Mouse (Mus musculus) embryonic facial prominence, embryonic 15.5 days (tissue): ENCODE measurements around the gene Pik3c2g. TPM values are rescaled to one million over a fixed set of nuclear protein-coding genes. Genes with fewer than 3 reads are reported as not detected.

ENCODE experiments used
- ATAC-seq: fragments of 200-750 bp; cut with Nextera tagmentation; 2 replicates; pipeline ENCODE4 v1.8.0; 2017; ENCODE audit warnings: low read depth, moderate TSS enrichment; ENCODE audit not compliant: insufficient number of reproducible peaks, low FRiP score, low TSS enrichment
- H3K27ac ChIP-seq: fragments of 300-500 bp; sonication (generic); replicated peaks from 2 replicates; pipeline ENCODE4 v1.5.1; 2015; ENCODE audit warnings: mild to moderate bottlenecking, inconsistent platforms
- H3K27me3 ChIP-seq: fragments of 300-500 bp; sonication (generic); 2 replicates; pipeline ENCODE4 v1.6.1; 2015; ENCODE audit warnings: inconsistent platforms
- H3K36me3 ChIP-seq: fragments of 300-500 bp; sonication (generic); 2 replicates; pipeline ENCODE4 v1.6.1; 2015; ENCODE audit warnings: mild to moderate bottlenecking, inconsistent platforms
- H3K4me1 ChIP-seq: fragments of 300-500 bp; sonication (generic); 2 replicates; pipeline ENCODE4 v1.6.1; 2015; ENCODE audit warnings: inconsistent platforms
- H3K4me2 ChIP-seq: fragments of 300-500 bp; sonication (generic); replicated peaks from 2 replicates; pipeline ENCODE4 v1.6.1; 2015; ENCODE audit warnings: mild to moderate bottlenecking, inconsistent platforms
- H3K4me3 ChIP-seq: fragments of 300-500 bp; sonication (generic); replicated peaks from 2 replicates; pipeline ENCODE4 v1.5.1; 2015; ENCODE audit warnings: mild to moderate bottlenecking, inconsistent platforms
- H3K9ac ChIP-seq: fragments of 300-500 bp; sonication (generic); 2 replicates; pipeline ENCODE4 v1.6.1; 2015; ENCODE audit warnings: inconsistent platforms
- H3K9me3 ChIP-seq: fragments of 300-500 bp; sonication (generic); replicated peaks from 2 replicates; pipeline ENCODE4 v1.6.1; 2016; ENCODE audit warnings: inconsistent platforms
- WGBS: fragments of 180-500 bp; shearing (Covaris S2); methylation state at CpG from one replicate; pipeline ENCODE4 v1.1.7; 2015; 5-methylcytosine and 5-hydroxymethylcytosine counted together
- polyA plus RNA-seq: library from polyadenylated mRNA; unstranded; fragments of >200 nt; fragmentation: Nextera tagmentation; extraction: Ambion mirVana; gene quantifications from 2 replicates; pipeline ENCODE4 v1.2.1, GENCODE M21; 2015

Pik3c2g gene
- polyA plus RNA-seq, 1 experiment from 2014 or later = 1.4 TPM

GRCm38 (mm10) chr6:139947106-139947879 lies 360.3 kb downstream of the Pik3c2g start:
- 81% methylated on average over 8 of the region's 8 CpGs for WGBS
- no peak overlapping the region for H3K4me3 ChIP-seq
- H3K36me3 ChIP-seq = no peaks in the 10 kb centered on the region
- no peaks in the 10 kb centered on the region for H3K4me1 ChIP-seq
- H3K27me3 ChIP-seq = no peaks in the 10 kb centered on the region
- no peaks in the 10 kb centered on the region for H3K9me3 ChIP-seq
- no peak overlapping the region for H3K4me2 ChIP-seq
- no peak for ATAC-seq
- no peak overlapping the region for H3K27ac ChIP-seq
- no peak overlapping the region for H3K9ac ChIP-seq

GRCm38 (mm10) chr6:139953596-139953995 lies 366.6 kb downstream of the Pik3c2g start:
- no peaks in the 10 kb centered on the region for H3K9me3 ChIP-seq
- no peak overlapping the region for H3K27ac ChIP-seq
- 75% methylated on average over 12 of the region's 12 CpGs for WGBS
- H3K27me3 ChIP-seq = no peaks in the 10 kb centered on the region
- no peak overlapping the region for H3K4me3 ChIP-seq
- H3K4me2 ChIP-seq = no peak overlapping the region
- H3K4me1 ChIP-seq = no peaks in the 10 kb centered on the region
- no peak overlapping the region for H3K9ac ChIP-seq
- no peak for ATAC-seq
- H3K36me3 ChIP-seq = no peaks in the 10 kb centered on the region

- H3K4me3 ChIP-seq = no peak overlapping the region
- no peak overlapping the region for H3K27ac ChIP-seq
- no peaks in the 10 kb centered on the region for H3K9me3 ChIP-seq
- WGBS = 60% methylated on average over 7 of the region's 7 CpGs
- no peak overlapping the region for H3K9ac ChIP-seq
- no peaks in the 10 kb centered on the region for H3K27me3 ChIP-seq
- H3K4me1 ChIP-seq = no peaks in the 10 kb centered on the region
- no peak overlapping the region for H3K4me2 ChIP-seq
- ATAC-seq = no peak
- H3K36me3 ChIP-seq = no peaks in the 10 kb centered on the region
Measured at GRCm38 (mm10) chr6:139957531-139958241, 370.7 kb downstream of the Pik3c2g start.

GRCm38 (mm10) chr6:139963775-139964174 lies 376.8 kb downstream of the Pik3c2g start:
- no peaks in the 10 kb centered on the region for H3K4me1 ChIP-seq
- H3K4me2 ChIP-seq = no peak overlapping the region
- H3K36me3 ChIP-seq = no peaks in the 10 kb centered on the region
- no peaks in the 10 kb centered on the region for H3K9me3 ChIP-seq
- H3K9ac ChIP-seq = no peak overlapping the region
- WGBS = 48% methylated on average over 3 of the region's 3 CpGs
- no peak for ATAC-seq
- H3K27ac ChIP-seq = no peak overlapping the region
- H3K27me3 ChIP-seq = no peaks in the 10 kb centered on the region
- no peak overlapping the region for H3K4me3 ChIP-seq

GRCm38 (mm10) chr6:139964895-139965294 lies 377.9 kb downstream of the Pik3c2g start:
- no peak for ATAC-seq
- no peaks in the 10 kb centered on the region for H3K36me3 ChIP-seq
- no peak overlapping the region for H3K4me2 ChIP-seq
- H3K4me1 ChIP-seq = no peaks in the 10 kb centered on the region
- 80% methylated on average over 3 of the region's 3 CpGs for WGBS
- H3K9ac ChIP-seq = no peak overlapping the region
- H3K4me3 ChIP-seq = no peak overlapping the region
- no peaks in the 10 kb centered on the region for H3K9me3 ChIP-seq
- H3K27me3 ChIP-seq = no peaks in the 10 kb centered on the region
- no peak overlapping the region for H3K27ac ChIP-seq

GRCm38 (mm10) chr6:139966684-139967083 lies 379.7 kb downstream of the Pik3c2g start:
- Histone ChIP-seq H3K9me3 (no peaks in the 10 kb centered on the region), H3K9ac (no peak overlapping the region), H3K4me3 (no peak overlapping the region), H3K27ac (no peak overlapping the region), H3K27me3 (no peaks in the 10 kb centered on the region), H3K36me3 (no peaks in the 10 kb centered on the region), H3K4me2 (no peak overlapping the region), H3K4me1 (no peaks in the 10 kb centered on the region)
- ATAC-seq = no peak
- WGBS = 55% methylated on average over 6 of the region's 6 CpGs

GRCm38 (mm10) chr6:139971608-139972298 lies 384.7 kb downstream of the Pik3c2g start:
- WGBS = 78% methylated on average over 4 of the region's 4 CpGs

GRCm38 (mm10) chr6:139974668-139975067 lies 387.6 kb downstream of the Pik3c2g start:
- no peaks in the 10 kb centered on the region for H3K27me3 ChIP-seq
- H3K4me1 ChIP-seq = no peaks in the 10 kb centered on the region
- no peak for ATAC-seq
- H3K36me3 ChIP-seq = no peaks in the 10 kb centered on the region
- H3K9me3 ChIP-seq = no peaks in the 10 kb centered on the region
- H3K4me3 ChIP-seq = no peak overlapping the region
- no peak overlapping the region for H3K27ac ChIP-seq
- no peak overlapping the region for H3K4me2 ChIP-seq
- WGBS = 75% methylated on average over 5 of the region's 5 CpGs
- H3K9ac ChIP-seq = no peak overlapping the region

More at GRCm38 (mm10) chr6:139971608-139972298, 384.7 kb downstream of the Pik3c2g start:
- H3K4me1 ChIP-seq = no peaks in the 10 kb centered on the region
- H3K27me3 ChIP-seq = no peaks in the 10 kb centered on the region
- no peaks in the 10 kb centered on the region for H3K9me3 ChIP-seq
- no peak overlapping the region for H3K4me3 ChIP-seq
- no peak for ATAC-seq
- H3K27ac ChIP-seq = no peak overlapping the region
- H3K36me3 ChIP-seq = no peaks in the 10 kb centered on the region
- H3K9ac ChIP-seq = no peak overlapping the region
- no peak overlapping the region for H3K4me2 ChIP-seq

- no peak overlapping the region for H3K9ac ChIP-seq
- H3K4me3 ChIP-seq = no peak overlapping the region
- H3K4me2 ChIP-seq = no peak overlapping the region
- H3K9me3 ChIP-seq = no peaks in the 10 kb centered on the region
- H3K27me3 ChIP-seq = no peaks in the 10 kb centered on the region
- 44% methylated on average over 3 of the region's 3 CpGs for WGBS
- no peaks in the 10 kb centered on the region for H3K4me1 ChIP-seq
- no peak for ATAC-seq
- H3K27ac ChIP-seq = no peak overlapping the region
- H3K36me3 ChIP-seq = no peaks in the 10 kb centered on the region
Measured at GRCm38 (mm10) chr6:139978114-139978513, 391.1 kb downstream of the Pik3c2g start.

GRCm38 (mm10) chr6:139981061-139981460 lies 394.0 kb downstream of the Pik3c2g start:
- Histone ChIP-seq H3K27me3 (no peaks in the 10 kb centered on the region), H3K36me3 (no peaks in the 10 kb centered on the region), H3K9ac (no peak overlapping the region), H3K4me2 (no peak overlapping the region), H3K27ac (no peak overlapping the region), H3K4me1 (no peaks in the 10 kb centered on the region), H3K4me3 (no peak overlapping the region), H3K9me3 (no peaks in the 10 kb centered on the region)
- no peak for ATAC-seq

GRCm38 (mm10) chr6:139984069-139984468 lies 397.0 kb downstream of the Pik3c2g start:
- H3K4me3 ChIP-seq = no peak overlapping the region
- WGBS = 86% methylated on average over 3 of the region's 3 CpGs
- no peak overlapping the region for H3K9ac ChIP-seq
- no peaks in the 10 kb centered on the region for H3K4me1 ChIP-seq
- H3K27ac ChIP-seq = no peak overlapping the region
- no peak overlapping the region for H3K4me2 ChIP-seq
- no peaks in the 10 kb centered on the region for H3K9me3 ChIP-seq
- no peak for ATAC-seq
- no peaks in the 10 kb centered on the region for H3K36me3 ChIP-seq
- H3K27me3 ChIP-seq = no peaks in the 10 kb centered on the region
